Mouse (Mus musculus) urinary bladder, postnatal 14 days (tissue): ENCODE measurements around the gene Pbx1.

Experiments
- DNase-seq: peaks from one replicate; pipeline ENCODE4 v3.0.0; 2021; ENCODE audit warnings: low spot score

Gene Pbx1

GRCm38 (mm10) chr1:168425017-168425705, 6.9 kb downstream of the Pbx1 start:
- no peak for DNase-seq

GRCm38 (mm10) chr1:168423389-168423930, 8.6 kb downstream of the Pbx1 start:
- no peak for DNase-seq

- no peak for DNase-seq
Measured at GRCm38 (mm10) chr1:168418903-168419302, 13.2 kb downstream of the Pbx1 start.

GRCm38 (mm10) chr1:168417626-168418025, 14.4 kb downstream of the Pbx1 start:
- no peak for DNase-seq

- DNase-seq = peak; percentile 48
Measured at GRCm38 (mm10) chr1:168416729-168417437, 15.2 kb downstream of the Pbx1 start.

- DNase-seq = no peak
Measured at GRCm38 (mm10) chr1:168410611-168411010, 21.5 kb downstream of the Pbx1 start.

GRCm38 (mm10) chr1:168410054-168410453, 22.0 kb downstream of the Pbx1 start:
- no peak for DNase-seq

- no peak for DNase-seq
Measured at GRCm38 (mm10) chr1:168408757-168409156, 23.3 kb downstream of the Pbx1 start.

- no peak for DNase-seq
Measured at GRCm38 (mm10) chr1:168407958-168408357, 24.1 kb downstream of the Pbx1 start.

- no peak for DNase-seq
Measured at GRCm38 (mm10) chr1:168406291-168406675, 25.8 kb downstream of the Pbx1 start.

- DNase-seq = no peak
Measured at GRCm38 (mm10) chr1:168405645-168406290, 26.3 kb downstream of the Pbx1 start.

GRCm38 (mm10) chr1:168403529-168403928, 28.5 kb downstream of the Pbx1 start:
- no peak for DNase-seq

- DNase-seq = no peak
Measured at GRCm38 (mm10) chr1:168402683-168403082, 29.4 kb downstream of the Pbx1 start.

GRCm38 (mm10) chr1:168395523-168396159, 36.4 kb downstream of the Pbx1 start:
- DNase-seq = no peak

- DNase-seq = no peak
Measured at GRCm38 (mm10) chr1:168394535-168394934, 37.5 kb downstream of the Pbx1 start.

GRCm38 (mm10) chr1:168393456-168393855, 38.6 kb downstream of the Pbx1 start:
- no peak for DNase-seq

GRCm38 (mm10) chr1:168392500-168392853, 39.6 kb downstream of the Pbx1 start:
- DNase-seq = no peak

GRCm38 (mm10) chr1:168391617-168392499, 40.2 kb downstream of the Pbx1 start:
- DNase-seq = peak; percentile 64

GRCm38 (mm10) chr1:168390748-168391147, 41.3 kb downstream of the Pbx1 start:
- no peak for DNase-seq

- DNase-seq = no peak
Measured at GRCm38 (mm10) chr1:168386159-168386558, 45.9 kb downstream of the Pbx1 start.

- no peak for DNase-seq
Measured at GRCm38 (mm10) chr1:168384594-168384955, 47.5 kb downstream of the Pbx1 start.
